Mouse (Mus musculus): ENCODE measurements around the gene Tubb5.

GRCm38 (mm10) chr17:35868961-35869345 is 30.8 kb upstream of the Tubb5 start:
- no peak for TF ChIP-seq CTCF (IDR thresholded peaks at IDR 0.05; ENCODE audit: borderline replicate concordance, control insufficient read depth, extremely low read depth, insufficient read depth, low read length, poor library complexity)
- TF ChIP-seq POLR2A (IDR thresholded peaks at IDR 0.05; ENCODE audit: control insufficient read depth, extremely low read depth, insufficient read depth, low read length, poor library complexity): no peak
